Mouse (Mus musculus) liver, embryonic 11.5 days (tissue): ENCODE measurements around the gene Slc38a2. TPM values are rescaled to one million over a fixed set of nuclear protein-coding genes. Genes with fewer than 3 reads are reported as not detected.

Source experiments
- ATAC-seq: fragments of 200-750 bp; cut with Nextera tagmentation; replicated peaks from 2 replicates; pipeline ENCODE4 v1.8.0; 2017; ENCODE audit warnings: moderate number of reproducible peaks, mild to moderate bottlenecking, moderate TSS enrichment, moderate library complexity; ENCODE audit not compliant: low FRiP score
- DNase-seq: peaks from one replicate; pipeline ENCODE4 v3.0.0-alpha.2; 2017; ENCODE audit warnings: low spot score
- H3K27ac ChIP-seq: fragments of 300-500 bp; sonication (generic); 2 replicates; pipeline ENCODE4 v1.5.1; 2014; ENCODE audit warnings: mild to moderate bottlenecking, low read depth, low read length, control low read depth
- H3K27me3 ChIP-seq: fragments of 300-500 bp; sonication (generic); replicated peaks from 2 replicates; pipeline ENCODE4 v1.6.1; 2014; ENCODE audit warnings: low read length, mixed read lengths; ENCODE audit not compliant: control insufficient read depth, insufficient read depth
- H3K36me3 ChIP-seq: fragments of 300-500 bp; sonication (generic); 2 replicates; pipeline ENCODE4 v1.6.1; 2014; ENCODE audit warnings: mild to moderate bottlenecking, low read length, moderate library complexity, mixed read lengths; ENCODE audit not compliant: control insufficient read depth, insufficient read depth
- H3K4me1 ChIP-seq: fragments of 300-500 bp; sonication (generic); replicated peaks from 2 replicates; pipeline ENCODE4 v1.6.1; 2014; ENCODE audit warnings: low read length, mixed read lengths; ENCODE audit not compliant: control insufficient read depth, insufficient read depth
- H3K4me2 ChIP-seq: fragments of 300-500 bp; sonication (generic); 2 replicates; pipeline ENCODE4 v1.6.1; 2014; ENCODE audit warnings: mild to moderate bottlenecking, control low read depth, moderate library complexity
- H3K4me3 ChIP-seq: fragments of 300-500 bp; sonication (generic); 2 replicates; pipeline ENCODE4 v1.5.1; 2014; ENCODE audit warnings: low read depth, low read length, control low read depth
- H3K9ac ChIP-seq: fragments of 300-500 bp; sonication (generic); 2 replicates; pipeline ENCODE4 v1.6.1; 2014; ENCODE audit warnings: low read depth, low read length, control low read depth
- H3K9me3 ChIP-seq: fragments of 300-500 bp; sonication (generic); 2 replicates; pipeline ENCODE4 v1.6.1; 2016; ENCODE audit warnings: low read length, inconsistent platforms, mixed read lengths; ENCODE audit not compliant: control insufficient read depth
- WGBS: fragments of 180-500 bp; shearing (Covaris S2); extraction: QIAGEN DNeasy Blood & Tissue Kit; methylation state at CpG from one replicate; pipeline ENCODE4 v1.1.7; 2014; 5-methylcytosine and 5-hydroxymethylcytosine counted together
- polyA plus RNA-seq: library from polyadenylated mRNA; unstranded; fragments of >200 nt; fragmentation: Nextera tagmentation; extraction: Ambion mirVana; gene quantifications from 2 replicates; pipeline ENCODE4 v1.2.1, GENCODE M21; 2014

Slc38a2 gene
- polyA plus RNA-seq, 1 experiment from 2014 or later: 111 TPM

DNA sequence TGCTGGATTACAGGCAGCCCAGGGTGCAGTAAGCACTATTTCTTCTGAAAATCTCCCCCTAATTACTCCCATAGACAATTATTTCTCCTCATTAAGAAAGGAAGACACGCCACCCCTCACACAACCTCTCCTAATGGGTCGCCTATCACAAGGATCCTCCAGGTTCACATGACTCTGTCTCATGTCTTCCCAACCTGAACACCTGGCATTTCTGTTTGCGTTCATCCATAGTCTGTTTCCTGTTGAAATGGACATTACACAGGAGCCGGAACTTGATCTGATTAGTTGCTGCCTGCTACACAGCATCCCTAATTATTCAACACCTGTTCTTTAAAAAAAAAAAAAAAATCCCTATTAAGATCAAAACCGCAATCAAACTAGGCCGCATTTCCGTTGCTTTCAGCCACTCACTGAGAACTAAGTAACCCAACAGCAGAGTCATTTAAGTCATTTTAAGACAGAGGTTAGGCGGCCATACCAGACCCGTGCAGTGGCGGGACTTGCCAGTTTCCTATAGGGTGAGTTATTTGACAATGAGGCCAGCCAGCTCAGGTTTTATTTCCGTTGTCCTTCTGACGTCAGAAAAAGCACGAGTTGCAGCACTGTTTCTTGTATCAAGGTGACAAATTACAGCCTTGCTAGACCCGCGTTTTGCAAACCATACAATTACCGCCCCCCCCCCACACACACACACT lies 59.1 kb downstream of the Slc38a2 start:
- H3K9me3 ChIP-seq: no peaks in the 10 kb centered on the region
- no peak for ATAC-seq
- H3K4me1 ChIP-seq: peaks cover 16% of the 10 kb centered on the region
- H3K9ac ChIP-seq: peak overlapping the region; percentile 94
- WGBS: 10% methylated on average over 16 of the region's 16 CpGs
- peaks cover 11% of the 10 kb centered on the region for H3K36me3 ChIP-seq
- peak overlapping the region; percentile 96; the same call in 1 of the 2 replicates for H3K27ac ChIP-seq
- H3K4me2 ChIP-seq: peak overlapping the region; percentile 89
- H3K27me3 ChIP-seq: no peaks in the 10 kb centered on the region
- peak; percentile 48 for DNase-seq
- H3K4me3 ChIP-seq: peak overlapping the region; percentile 86

DNA sequence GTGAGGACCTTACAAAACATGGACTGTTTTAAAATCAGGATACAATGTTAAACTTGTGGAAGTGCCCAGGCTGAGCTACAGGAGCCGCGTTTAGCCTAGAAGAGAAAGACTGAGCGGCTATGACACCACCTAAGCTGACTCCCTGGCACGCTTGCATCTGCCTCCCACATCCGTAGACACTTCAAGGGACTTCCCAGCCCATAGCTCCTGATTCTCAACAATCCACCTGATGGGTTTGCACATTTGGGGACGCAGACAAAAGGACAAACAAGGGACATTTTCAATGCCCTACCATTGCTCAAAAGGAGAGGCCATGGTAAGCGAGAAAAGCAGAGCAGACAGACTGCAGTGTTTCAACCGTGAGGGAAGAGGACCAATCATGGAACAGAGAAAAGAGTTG lies 59.9 kb downstream of the Slc38a2 start:
- Histone ChIP-seq H3K36me3 (peaks cover 14% of the 10 kb centered on the region), H3K9ac (no peak overlapping the region; the same call in 1 of the 2 replicates), H3K27me3 (no peaks in the 10 kb centered on the region), H3K9me3 (no peaks in the 10 kb centered on the region), H3K4me1 (peaks cover 16% of the 10 kb centered on the region), H3K27ac (no peak overlapping the region), H3K4me3 (peak overlapping the region; percentile 86), H3K4me2 (peak overlapping the region; percentile 89)
- DNase-seq: no peak
- WGBS: 77% methylated on average over 8 of the region's 8 CpGs
- no peak for ATAC-seq

DNA sequence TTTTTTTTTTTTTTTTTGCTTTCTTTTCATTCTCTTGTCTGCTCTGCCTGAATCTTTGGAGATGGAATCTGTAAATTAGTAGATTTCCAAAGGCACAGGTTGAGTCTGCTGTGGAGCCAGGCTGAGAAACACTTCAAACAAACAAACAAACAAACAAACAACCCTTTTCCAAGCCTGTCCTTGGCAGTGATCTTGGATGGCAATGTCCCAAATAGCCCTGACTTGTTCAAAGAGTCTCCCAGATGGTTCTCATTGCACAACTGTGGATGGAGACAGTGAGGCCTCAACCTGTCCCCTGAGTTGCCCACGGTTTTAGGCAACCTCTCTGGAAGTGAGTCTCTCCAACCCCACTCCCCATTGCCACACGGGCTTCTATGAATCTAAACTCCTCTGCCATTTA lies 60.9 kb downstream of the Slc38a2 start:
- H3K9ac ChIP-seq: no peak overlapping the region
- ATAC-seq (no peak), DNase-seq (no peak)
- no peaks in the 10 kb centered on the region for H3K27me3 ChIP-seq
- 65% methylated on average over 2 of the region's 2 CpGs for WGBS
- H3K9me3 ChIP-seq: no peaks in the 10 kb centered on the region
- H3K4me2 ChIP-seq: no peak overlapping the region
- H3K36me3 ChIP-seq: peaks cover 17% of the 10 kb centered on the region
- no peak overlapping the region for H3K27ac ChIP-seq
- no peak overlapping the region for H3K4me3 ChIP-seq
- peaks cover 16% of the 10 kb centered on the region for H3K4me1 ChIP-seq

DNA sequence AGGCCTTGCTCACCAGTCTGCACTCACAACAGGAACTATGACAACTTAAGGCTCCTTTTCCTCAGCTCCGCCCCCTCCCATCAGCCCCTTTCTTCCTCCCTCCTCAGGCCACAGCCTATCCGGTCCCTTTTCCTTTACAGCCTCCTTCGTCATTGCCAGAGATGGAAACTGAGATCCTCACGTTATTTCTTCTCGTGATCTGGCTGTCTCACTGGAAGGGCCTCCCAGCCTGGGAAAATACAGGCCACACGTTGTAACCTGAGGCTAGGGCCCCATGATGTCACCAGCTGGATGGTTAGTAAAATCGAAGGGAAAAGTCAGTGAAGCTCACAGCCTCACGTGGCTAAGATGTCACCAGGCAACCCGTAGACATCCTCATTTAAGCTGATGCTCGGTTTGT lies 61.4 kb downstream of the Slc38a2 start:
- ATAC-seq: no peak
- 48% methylated on average over 10 of the region's 10 CpGs for WGBS
- Histone ChIP-seq H3K4me1 (peaks cover 16% of the 10 kb centered on the region), H3K27ac (no peak overlapping the region), H3K9ac (no peak overlapping the region), H3K27me3 (no peaks in the 10 kb centered on the region), H3K4me3 (no peak overlapping the region), H3K4me2 (no peak overlapping the region), H3K36me3 (peaks cover 21% of the 10 kb centered on the region), H3K9me3 (no peaks in the 10 kb centered on the region)
- no peak for DNase-seq

Other genes starting within 250 kb of the Slc38a2 start
- gene Scaf11, start 238.9 kb downstream of the Slc38a2 start, polyA plus RNA-seq: 105 and 106 TPM in 2 replicates
- gene Slc38a1, start 56.8 kb downstream of the Slc38a2 start, polyA plus RNA-seq: 61.6 and 68.5 TPM in 2 replicates